Mouse (Mus musculus) spleen, adult 18-20 months (tissue): Measurements from ENCODE around the gene Cd79b.
"Not testable (repeated sequence)": the region's sequence is repeated elsewhere in the genome, so short reads cannot be mapped to it uniquely, and the experiment has no call there.

ENCODE experiments used
- DNase-seq, 2 experiments: peaks; one replicate each; pipeline ENCODE4 v3.0.0; 2022; ENCODE audit warnings: mixed read lengths in 2 of 2

The Cd79b gene

GRCm38 (mm10) chr11:106314333-106314812 is at the start of gene Cd79b:
TSS of gene Cd79b (minus strand) at chr11:106314762.
- DNase-seq = peak; percentile 75 to 84

DNA sequence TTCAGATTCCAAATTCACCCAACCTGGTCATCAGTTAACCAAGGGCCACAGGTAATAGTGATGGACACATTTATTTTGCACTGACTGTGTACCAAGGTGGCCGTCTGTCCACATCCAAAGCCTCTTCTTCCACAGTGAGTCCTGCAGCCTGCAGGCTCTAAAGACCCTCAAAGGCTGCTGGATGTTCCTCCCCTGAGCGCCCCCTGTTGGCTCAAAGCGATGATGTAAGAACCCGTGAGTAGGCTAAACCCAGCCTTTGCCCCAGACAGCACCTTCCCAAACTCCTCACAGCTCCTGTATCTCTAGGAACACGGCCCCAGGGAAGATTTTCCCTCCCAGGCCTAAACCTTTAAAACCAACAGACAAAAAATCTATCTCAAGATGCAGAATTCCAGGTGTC is 44.8 kb upstream of the Cd79b start:
- peak in 1 of 2 experiments; percentile 41 for DNase-seq

DNA sequence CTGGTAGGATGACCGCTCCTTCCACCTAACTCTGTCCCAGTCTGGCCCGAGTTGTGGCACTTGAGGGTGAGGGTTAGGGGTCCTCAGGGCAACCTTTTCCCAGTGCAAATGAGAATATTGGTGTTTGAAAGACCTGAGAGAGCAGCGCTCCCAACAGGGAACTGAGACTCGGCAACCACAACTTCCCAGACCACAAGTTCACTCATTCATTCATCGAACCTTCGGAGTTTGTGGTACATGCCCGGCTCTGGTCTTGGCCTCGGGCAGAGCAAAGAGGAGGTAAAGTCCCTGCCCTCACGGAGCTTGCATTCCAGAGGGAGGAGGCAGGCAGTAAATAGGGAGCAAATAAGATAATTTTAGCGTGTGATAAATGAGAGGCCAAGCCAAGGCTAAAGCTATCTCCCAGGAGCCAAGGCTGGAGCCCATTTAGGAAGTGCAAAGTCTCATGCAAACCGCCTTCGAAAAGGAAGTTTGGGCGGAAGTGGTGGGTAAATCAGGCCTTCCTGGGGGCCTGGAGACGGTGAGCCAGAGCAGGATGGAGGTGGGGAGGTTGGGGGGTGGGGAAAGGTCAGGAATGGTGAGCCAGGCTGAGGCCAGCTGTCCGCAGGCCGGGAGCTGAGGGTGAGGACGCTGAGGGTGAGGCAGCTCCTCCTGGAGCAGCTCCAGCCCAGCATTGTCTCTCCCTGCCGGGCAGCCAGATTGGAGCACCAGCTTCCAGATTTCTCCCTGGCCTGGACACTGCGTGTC is 41.0 kb upstream of the Cd79b start:
- no peak for DNase-seq

DNA sequence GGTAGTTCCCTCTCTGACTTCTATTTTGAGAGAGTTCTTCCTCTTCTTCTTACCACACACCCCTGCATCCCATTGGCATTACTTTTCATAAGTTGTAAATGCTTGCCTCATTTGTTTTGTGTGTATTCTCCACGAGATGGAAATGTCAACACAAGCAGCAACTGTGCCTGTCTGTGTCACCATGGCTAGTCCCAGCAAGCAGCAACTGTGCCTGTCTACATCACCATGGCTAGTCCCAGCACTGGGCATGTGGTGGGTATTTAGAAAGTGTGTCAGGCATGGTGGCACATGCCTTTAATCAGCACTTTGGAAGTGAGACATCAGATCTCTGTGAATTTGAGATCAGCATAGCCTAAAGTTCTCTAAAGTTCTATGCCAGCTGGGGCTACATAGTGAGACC is 39.6 kb upstream of the Cd79b start:
- DNase-seq = no peak

DNA sequence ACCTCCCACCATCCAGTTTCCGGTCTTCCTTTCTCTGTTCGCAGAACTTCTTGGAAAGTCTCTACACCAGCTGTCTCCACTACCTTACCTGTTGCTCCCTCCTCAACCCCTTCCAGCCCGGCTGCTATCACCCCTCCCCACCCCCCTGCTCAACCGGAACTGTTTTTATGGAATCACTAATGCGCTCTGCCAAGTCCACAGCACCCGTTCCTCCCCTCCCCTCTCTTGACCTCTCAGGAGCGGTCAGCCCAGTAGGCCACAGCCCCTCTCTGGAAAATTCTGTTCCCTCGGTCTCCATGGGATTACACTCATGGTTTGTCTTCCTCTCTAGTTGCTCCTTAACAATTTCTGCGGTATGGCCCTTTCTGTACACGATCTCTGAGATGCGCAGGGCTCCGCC is 38.6 kb upstream of the Cd79b start, which contains the start of gene Scn4a:
Scn4a (minus strand) TSS at position 101 of the 400 bp plus-strand sequence.
- no peak for DNase-seq

DNA sequence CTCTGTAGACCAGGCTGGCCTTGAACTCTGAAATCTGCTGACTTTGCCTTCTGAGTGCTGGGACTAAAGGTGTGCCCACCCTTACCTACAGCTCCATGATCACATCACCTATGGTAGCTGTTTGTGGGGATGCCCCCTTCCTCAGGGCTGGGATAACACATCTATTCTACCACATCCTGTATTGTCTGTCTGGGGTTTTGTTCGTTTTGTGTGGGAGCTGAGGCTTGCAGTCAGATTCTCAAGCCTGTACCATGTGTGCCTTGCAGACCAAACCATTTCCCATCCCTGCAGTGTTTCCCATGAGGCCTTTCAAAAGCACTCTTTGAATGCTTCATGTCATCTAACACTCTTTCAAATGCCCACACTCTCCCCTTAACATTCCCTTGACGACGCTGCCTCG is 37.4 kb upstream of the Cd79b start:
- no peak for DNase-seq

DNA sequence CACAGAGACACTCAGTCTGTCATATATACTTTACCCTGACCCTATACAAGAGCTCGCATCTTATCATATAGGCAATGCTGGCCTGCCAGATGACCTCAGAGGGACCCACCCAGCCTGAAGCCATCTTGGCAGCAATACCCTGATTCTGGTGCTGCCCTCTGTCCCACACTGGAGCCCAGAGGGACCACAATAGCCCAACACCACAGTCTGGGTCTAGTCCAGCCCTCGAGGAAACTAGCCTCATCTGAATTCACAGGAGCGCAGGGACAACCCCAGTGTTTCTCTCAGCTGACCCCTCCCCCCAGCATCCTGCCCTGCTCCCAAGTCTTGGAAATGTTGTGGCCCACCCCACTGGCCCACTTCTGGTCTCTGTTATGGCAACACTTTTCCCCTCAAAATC is 36.7 kb upstream of the Cd79b start:
- no peak for DNase-seq

DNA sequence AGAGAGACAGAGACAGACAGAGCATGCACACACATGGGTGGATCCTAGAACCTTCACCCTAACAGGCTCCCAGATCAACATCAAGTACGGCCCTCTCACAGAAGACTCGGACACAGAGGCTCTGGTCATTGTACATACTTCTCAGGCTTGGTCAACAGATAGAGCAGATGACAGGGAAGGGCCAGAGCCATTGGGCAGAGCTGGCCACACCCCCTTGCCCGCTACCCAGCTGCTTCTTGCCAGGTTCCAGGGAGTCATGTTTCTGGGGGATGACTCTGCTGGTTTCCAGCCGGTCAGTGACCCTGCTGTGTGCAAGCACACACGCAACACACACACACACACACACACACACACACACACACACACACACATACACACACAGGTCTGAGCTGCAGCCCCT is 36.3 kb upstream of the Cd79b start:
- no peak for DNase-seq

DNA sequence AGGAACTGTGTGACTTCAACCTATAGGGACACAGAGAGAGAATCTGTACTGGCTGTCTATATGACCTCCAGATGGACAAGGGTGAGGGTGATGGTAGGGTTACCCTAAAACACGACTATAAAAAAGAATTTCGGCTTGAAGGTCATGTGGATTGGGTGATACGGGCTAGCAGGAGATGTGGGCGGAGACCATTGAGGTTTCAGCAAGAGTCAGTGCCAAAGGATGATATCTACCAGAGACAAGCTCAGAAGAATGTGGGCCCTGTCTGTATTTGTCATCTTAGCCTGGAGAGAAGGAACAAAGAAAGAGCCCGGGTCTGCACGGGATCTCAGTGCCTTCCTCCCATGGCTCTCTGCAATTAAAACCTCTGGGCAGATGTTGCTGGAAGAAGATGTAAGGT is 35.2 kb upstream of the Cd79b start:
- no peak for DNase-seq

DNA sequence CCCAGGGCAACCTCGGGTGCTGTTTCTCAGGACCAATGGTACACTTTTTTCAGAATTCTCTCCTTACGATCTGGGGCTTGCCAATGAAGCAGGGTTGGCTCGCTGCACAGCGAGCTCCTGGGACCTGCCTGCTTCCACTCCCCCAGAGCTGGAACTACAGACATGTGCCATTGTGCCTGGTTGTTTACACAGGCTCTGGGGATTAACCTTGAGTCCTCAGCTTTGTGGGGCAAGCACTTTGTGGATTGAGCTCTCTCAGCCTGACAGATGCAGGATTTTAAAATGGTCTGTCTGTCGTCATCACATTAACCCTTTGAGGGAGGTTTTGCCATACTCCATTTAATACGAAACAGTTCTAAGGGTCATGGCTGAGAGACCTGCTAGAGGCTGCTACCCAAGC is 30.3 kb upstream of the Cd79b start:
- no peak for DNase-seq

DNA sequence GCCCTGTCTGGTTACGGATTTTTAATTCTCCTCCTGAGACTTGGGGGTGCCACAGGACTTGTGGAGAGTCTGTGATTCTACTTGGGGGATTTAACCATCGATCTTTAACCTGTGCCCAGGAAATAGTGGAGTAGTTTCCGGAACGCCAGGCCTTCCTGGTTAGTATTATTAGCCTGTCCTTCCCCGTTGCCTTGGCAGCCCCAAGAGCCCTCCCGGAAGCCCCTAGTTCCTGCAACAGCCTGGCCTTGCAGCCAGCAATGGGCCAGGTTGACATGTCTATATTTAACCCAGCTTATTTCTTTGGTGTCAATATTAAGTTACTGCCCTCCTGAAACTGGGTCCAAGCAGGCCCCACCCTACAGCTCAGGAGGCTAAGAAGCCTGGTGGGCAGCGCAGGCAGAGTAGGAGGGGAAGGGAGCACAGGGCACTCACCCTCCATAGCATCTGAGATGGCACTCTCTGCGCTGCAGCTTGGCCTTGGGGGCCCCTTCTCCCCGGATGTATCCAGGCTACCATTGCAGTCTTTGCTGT is 26.5 kb upstream of the Cd79b start:
- no peak for DNase-seq

- not testable (repeated sequence) for DNase-seq
These were observed 24.8 kb upstream of the Cd79b start for GRCm38 (mm10) chr11:106339323-106339722.

DNA sequence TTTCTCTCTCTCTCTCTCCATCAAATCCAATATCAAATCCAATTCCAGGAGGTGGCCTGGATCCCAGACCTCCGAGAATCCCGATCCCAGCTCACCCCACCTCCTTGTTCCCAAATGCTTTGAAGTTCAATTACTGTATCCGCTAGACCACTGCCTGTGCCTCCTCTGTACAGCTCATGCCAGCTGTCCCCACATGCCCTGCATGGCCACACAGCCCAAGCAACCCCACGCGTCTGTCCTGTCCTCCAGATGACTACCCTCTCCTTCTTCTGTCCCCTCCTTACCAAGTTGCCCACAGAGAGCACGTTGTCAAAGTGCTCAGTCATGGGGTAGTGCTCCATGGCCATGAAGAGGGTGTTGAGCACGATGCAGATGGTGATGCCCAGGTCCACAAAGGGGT is 24.3 kb upstream of the Cd79b start:
- no peak for DNase-seq

DNA sequence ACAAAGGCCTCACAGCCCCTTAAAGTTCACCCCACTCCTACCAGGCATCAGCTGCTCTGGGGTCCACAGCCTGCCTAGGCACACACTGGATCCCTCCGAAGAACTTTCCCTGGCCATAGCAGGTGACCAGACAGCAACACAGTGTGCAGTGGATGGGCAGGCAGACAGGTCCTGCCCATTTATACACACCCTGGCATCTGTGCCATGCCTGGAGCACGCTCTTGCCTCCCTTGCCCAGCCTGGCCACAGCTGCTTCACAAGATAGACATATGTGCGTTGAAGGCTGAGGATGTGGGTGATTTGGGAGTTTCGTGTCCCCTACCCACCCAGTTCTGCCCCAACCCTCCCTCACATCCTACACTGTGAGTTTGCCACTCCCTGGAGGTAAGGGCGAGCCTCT is 23.5 kb upstream of the Cd79b start:
- DNase-seq = no peak

DNA sequence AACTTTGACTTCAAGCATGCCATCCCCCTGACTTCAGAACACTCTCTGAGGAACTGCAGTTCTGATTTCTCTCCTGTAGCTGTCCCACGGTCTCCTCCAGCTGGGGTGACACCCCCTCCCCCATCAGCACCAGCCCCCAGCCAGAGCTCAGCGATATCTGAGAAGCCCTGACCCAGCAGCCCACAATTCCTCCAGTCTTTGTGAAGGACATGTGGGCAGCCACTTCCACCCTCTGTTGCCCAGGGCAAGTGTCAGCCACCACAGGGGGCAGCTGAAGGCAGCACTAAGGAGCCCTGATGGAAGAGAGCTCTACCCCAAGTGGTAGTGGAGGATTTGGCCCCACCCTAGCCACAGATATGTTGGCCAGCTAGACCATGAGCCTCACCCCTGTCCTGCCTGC is 19.5 kb upstream of the Cd79b start:
- DNase-seq = no peak

- DNase-seq = no peak
These were observed 17.9 kb upstream of the Cd79b start for GRCm38 (mm10) chr11:106332458-106332857.

DNA sequence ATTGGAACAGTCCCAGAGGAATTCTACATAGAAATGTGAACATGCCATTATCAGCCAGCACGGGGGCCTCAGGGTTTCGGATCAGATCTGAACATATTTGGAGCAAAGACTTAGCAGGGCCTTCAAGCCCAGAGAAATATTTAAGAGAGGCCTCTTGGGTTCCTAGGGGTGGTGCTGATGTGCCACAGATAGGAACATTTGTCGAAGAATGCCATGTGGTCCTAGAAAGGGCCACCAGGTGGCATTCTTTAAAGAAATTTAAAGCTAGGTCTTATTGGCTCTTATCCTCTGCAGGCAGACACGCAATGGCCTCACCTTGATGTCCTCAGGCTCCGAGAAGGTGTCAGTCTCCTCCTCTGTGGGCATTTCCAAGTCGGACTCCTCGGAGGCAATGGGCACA is 15.1 kb upstream of the Cd79b start:
- DNase-seq = peak in 1 of 2 experiments; percentile 63

- no peak for DNase-seq
These were observed 14.6 kb upstream of the Cd79b start for GRCm38 (mm10) chr11:106329128-106329527.

GRCm38 (mm10) chr11:106328521-106328920 is 14.0 kb upstream of the Cd79b start:
- DNase-seq = no peak

DNA sequence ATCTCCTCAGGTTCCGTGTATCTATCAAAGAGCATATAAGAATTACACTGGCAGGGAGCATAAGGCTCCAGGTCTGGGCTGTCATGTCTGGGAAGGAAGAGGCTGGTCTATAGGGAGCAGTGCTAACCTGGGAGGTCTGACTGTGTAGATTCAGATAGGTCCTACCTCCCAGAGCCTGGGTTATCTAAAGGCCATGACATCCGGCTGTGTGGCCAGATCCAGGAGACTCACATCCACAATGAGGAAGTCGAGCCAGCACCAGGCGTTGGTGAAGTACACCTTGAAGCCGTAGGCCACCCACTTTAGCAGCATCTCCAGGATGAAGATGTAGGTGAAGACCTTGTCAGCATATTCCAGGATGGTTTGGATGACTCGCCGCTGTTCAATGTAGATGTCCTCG is 11.9 kb upstream of the Cd79b start:
- no peak for DNase-seq

GRCm38 (mm10) chr11:106325566-106326206 is 11.1 kb upstream of the Cd79b start:
- peak; percentile 70 to 87 for DNase-seq

- DNase-seq = peak; percentile 73 to 82
These were observed 10.3 kb upstream of the Cd79b start for GRCm38 (mm10) chr11:106324858-106325257.

- peak; percentile 51 to 63 for DNase-seq
These were observed 4.1 kb upstream of the Cd79b start for GRCm38 (mm10) chr11:106318406-106319366.
